In the genomic region with DNA sequence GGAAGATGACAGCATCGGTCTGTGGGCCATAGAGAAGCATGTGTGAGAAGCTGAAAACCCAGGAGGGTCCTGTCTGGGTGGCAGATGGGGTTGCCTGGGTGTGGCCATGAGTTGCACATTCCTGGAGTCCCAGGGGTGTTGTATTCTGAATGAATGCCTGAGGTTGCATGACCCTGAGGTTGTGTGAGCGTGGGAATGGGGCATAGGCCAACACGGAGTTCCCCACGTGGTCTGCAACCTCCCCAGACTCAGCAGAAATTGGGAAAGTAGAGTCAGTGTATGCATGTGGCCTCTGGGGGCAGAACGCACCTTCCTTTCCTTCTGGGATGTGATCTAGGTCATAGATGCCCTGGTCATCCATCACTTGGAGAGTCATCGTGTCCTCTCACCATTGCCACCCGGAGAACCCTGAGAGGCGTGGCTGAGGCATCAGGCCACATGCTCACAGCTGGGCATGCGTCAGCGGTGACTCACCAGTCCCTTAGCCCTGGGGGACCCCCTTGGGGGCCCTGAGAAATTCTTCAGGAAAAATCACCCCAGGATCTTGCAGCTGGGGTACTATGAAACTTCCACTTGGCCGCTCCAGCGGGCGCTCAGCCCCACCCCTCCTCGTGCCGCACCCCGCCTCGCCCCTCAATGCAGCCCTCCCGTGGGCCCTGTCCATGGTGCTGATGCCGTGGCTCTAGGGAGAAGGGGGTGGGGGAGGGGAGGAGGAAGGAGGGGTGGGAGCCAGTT, we compare ENCODE assay signal across 7 mouse cellular contexts. TPM values are rescaled to one million over a fixed set of nuclear protein-coding genes. Genes with fewer than 3 reads are reported as not detected.
DNase-seq lines count a peak whose midpoint lies in the region; ATAC-seq lines count a peak whose summit lies in the region.

No protein-coding gene starts in this region.

- peaks cover 7% of the 10 kb centered on the region for H3K4me1 ChIP-seq in heart, embryonic 11.5 days (ENCODE audit: control insufficient read depth, insufficient read depth, low read length)
- peaks cover 12% of the 10 kb centered on the region for H3K4me1 ChIP-seq in limb, embryonic 15.5 days

- H3K9ac ChIP-seq in heart, embryonic 11.5 days (ENCODE audit: low read depth, low read length), result no peak overlapping the region
- H3K9ac ChIP-seq in limb, embryonic 15.5 days, result no peak overlapping the region

- DNase-seq in 3134 (ENCODE audit: extremely low read depth, insufficient read length, low spot score) (peak; percentile 87), 3T3-L1 (ENCODE audit: low read depth, low spot score) (peak; percentile 88)
- DNase-seq in c-Kit-positive CD71-positive TER-119-negative erythroid progenitor cells, embryonic 14.5 days (ENCODE audit: low read depth), result peak; percentile 29
- peak; percentile 33 for DNase-seq in thymus, postnatal 14 days
- DNase-seq in frontal cortex, postnatal 25 days (ENCODE audit: low spot score in 2 of 2), result no peak

- WGBS in heart, embryonic 11.5 days (ENCODE audit: insufficient replicate concordance), result 12% methylated on average over 19 of the region's 19 CpGs
- 16% methylated on average over 19 of the region's 19 CpGs for WGBS in limb, embryonic 15.5 days

- H3K27ac ChIP-seq in heart, embryonic 11.5 days (ENCODE audit: low read depth, low read length), result no peak overlapping the region
- H3K27ac ChIP-seq in limb, embryonic 15.5 days, result no peak overlapping the region

- H3K36me3 ChIP-seq in heart, embryonic 11.5 days (ENCODE audit: control insufficient read depth, insufficient read depth, low read length), result no peaks in the 10 kb centered on the region
- H3K36me3 ChIP-seq in limb, embryonic 15.5 days, result no peaks in the 10 kb centered on the region

- no peak for ATAC-seq in heart, embryonic 11.5 days (replicated peaks; ENCODE audit: insufficient number of reproducible peaks, low FRiP score, low TSS enrichment)
- no peak for ATAC-seq in limb, embryonic 15.5 days (ENCODE audit: insufficient number of reproducible peaks, low FRiP score, low TSS enrichment, low read depth)

- H3K4me2 ChIP-seq in heart, embryonic 11.5 days, result peak overlapping the region; percentile 22; the same call in 1 of the 2 replicates
- H3K4me2 ChIP-seq in limb, embryonic 15.5 days, result 0 out of 2 replicates have a peak overlapping the region, but pooled peaks have one; percentile 2

- peaks cover 17% of the 10 kb centered on the region for H3K27me3 ChIP-seq in heart, embryonic 11.5 days (ENCODE audit: control insufficient read depth, insufficient read depth, low read length)
- peaks cover 31% of the 10 kb centered on the region for H3K27me3 ChIP-seq in limb, embryonic 15.5 days

- no peak overlapping the region for H3K4me3 ChIP-seq in heart, embryonic 11.5 days (ENCODE audit: low read depth, low read length)
- H3K4me3 ChIP-seq in limb, embryonic 15.5 days, result no peak overlapping the region

- no peaks in the 10 kb centered on the region for H3K9me3 ChIP-seq in heart, embryonic 11.5 days (replicated peaks; ENCODE audit: control insufficient read depth, low read length)
- no peaks in the 10 kb centered on the region for H3K9me3 ChIP-seq in limb, embryonic 15.5 days

RNA-seq across cellular contexts. Expression of gene Col5a3, which starts 2.2 kb away (rescaled TPM):
- 0.04 TPM in 1 of 2 replicates, not detected in the other for polyA plus RNA-seq in heart, embryonic 11.5 days (2014; fragmentation: Nextera tagmentation; extraction: Ambion mirVana)
- 8.0 and 15.3 TPM in 2 replicates for polyA plus RNA-seq in limb, embryonic 15.5 days (2015; fragmentation: Nextera tagmentation; extraction: Ambion mirVana)

RNA-seq across cellular contexts. Expression of gene Rdh8, which starts 5.6 kb away (rescaled TPM):
- not detected in 2 replicates for polyA plus RNA-seq in heart, embryonic 11.5 days (2014; fragmentation: Nextera tagmentation; extraction: Ambion mirVana)
- not detected in 2 replicates for polyA plus RNA-seq in limb, embryonic 15.5 days (2015; fragmentation: Nextera tagmentation; extraction: Ambion mirVana)

RNA-seq across cellular contexts. Expression of gene A230050P20Rik, which starts 55.7 kb away (rescaled TPM):
- polyA plus RNA-seq in heart, embryonic 11.5 days (2014; fragmentation: Nextera tagmentation; extraction: Ambion mirVana), result 2.1 TPM in 2 replicates
- 9.5 and 11.8 TPM in 2 replicates for polyA plus RNA-seq in limb, embryonic 15.5 days (2015; fragmentation: Nextera tagmentation; extraction: Ambion mirVana)

Comparison
In these comparisons a context has a peak if more than half of its experiments do, and no peak if none do; other contexts are left out.
1. DNase-seq: peak in 3134 (single experiment), 3T3-L1 (single experiment), c-Kit-positive CD71-positive TER-119-negative erythroid progenitor cells, embryonic 14.5 days (single experiment) and thymus, postnatal 14 days (single experiment); none in frontal cortex, postnatal 25 days (0 of 2).